Mouse (Mus musculus) MEL (cell line): ENCODE data around the gene Polr2i. TPM values are rescaled to one million over a fixed set of nuclear protein-coding genes. Genes with fewer than 3 reads are reported as not detected.

ENCODE experiments used
- DNase-seq: peaks from one replicate; pipeline ENCODE4 v3.0.0; 2011; ENCODE audit warnings: low read depth, low spot score
- H3K27ac ChIP-seq: 2 replicates; pipeline ENCODE4 v1.5.1; 2012; ENCODE audit warnings: low read depth, mild to moderate bottlenecking, control low read depth, low read length, moderate library complexity; ENCODE audit not compliant: control insufficient read depth
- H3K27me3 ChIP-seq, 2 experiments: fragments of 150-350 bp in 1 of 2; sonication (generic) in 1 of 2; 2 replicates each; pipeline ENCODE4 v1.6.1; 2012; ENCODE audit warnings: low read length in 2 of 2, mild to moderate bottlenecking in 2 of 2, improper control_type of control experiment in 1 of 2, moderate library complexity in 1 of 2; ENCODE audit not compliant: insufficient read depth in 2 of 2, control insufficient read depth in 1 of 2
- H3K36me3 ChIP-seq, 2 experiments: 2 replicates each; pipeline ENCODE4 v1.6.1; 2012 to 2014; ENCODE audit warnings: low read length in 2 of 2, improper control_type of control experiment in 1 of 2, inconsistent platforms in 1 of 2, mild to moderate bottlenecking in 1 of 2; ENCODE audit not compliant: insufficient read depth in 2 of 2, control insufficient read depth in 1 of 2
- H3K4me1 ChIP-seq, 2 experiments: fragments of 150-350 bp in 1 of 2; sonication (generic) in 1 of 2; 2 replicates each; pipeline ENCODE4 v1.6.1; 2012; ENCODE audit warnings: low read length in 2 of 2, improper control_type of control experiment in 1 of 2, mild to moderate bottlenecking in 1 of 2; ENCODE audit not compliant: insufficient read depth in 2 of 2, control insufficient read depth in 1 of 2
- H3K4me3 ChIP-seq, 2 experiments: fragments of 150-350 bp in 1 of 2; sonication (generic) in 1 of 2; 2 replicates each; pipeline ENCODE4 v1.5.1; 2012; ENCODE audit warnings: low read depth in 2 of 2, low read length in 2 of 2, mild to moderate bottlenecking in 2 of 2, moderate library complexity in 2 of 2, control low read depth in 1 of 2, improper control_type of control experiment in 1 of 2; ENCODE audit not compliant: control insufficient read depth in 1 of 2, insufficient read depth in 1 of 2
- H3K79me2 ChIP-seq: 2 replicates; pipeline ENCODE4 v1.6.1; 2012; ENCODE audit warnings: mild to moderate bottlenecking, low read length, moderate library complexity; ENCODE audit not compliant: control insufficient read depth, poor library complexity, insufficient read depth
- H3K9ac ChIP-seq: 2 replicates; pipeline ENCODE4 v1.6.1; 2012; ENCODE audit warnings: low read depth, mild to moderate bottlenecking, control low read depth, low read length, moderate library complexity; ENCODE audit not compliant: control insufficient read depth, poor library complexity, severe bottlenecking
- H3K9me3 ChIP-seq: fragments of 150-350 bp; sonication (generic); replicated peaks from 2 replicates; pipeline ENCODE4 v1.6.1; 2012; ENCODE audit warnings: mild to moderate bottlenecking, low read length, improper control_type of control experiment, moderate library complexity; ENCODE audit not compliant: insufficient read depth
- BHLHE40 ChIP-seq: IDR thresholded peaks from 2 replicates; pipeline ENCODE4 v1.6.1; 2012; ENCODE audit warnings: low read depth, mild to moderate bottlenecking, inconsistent platforms, low read length, improper control_type of control experiment, borderline replicate concordance
- CHD1 ChIP-seq: IDR thresholded peaks from 2 replicates; pipeline ENCODE4 v1.6.1; 2012; ENCODE audit warnings: low read depth, mild to moderate bottlenecking, inconsistent platforms, low read length, improper control_type of control experiment
- CHD2 ChIP-seq: IDR thresholded peaks from 2 replicates; pipeline ENCODE4 v1.6.1; 2011; ENCODE audit warnings: low read length, improper control_type of control experiment
- CTCF ChIP-seq, 3 experiments: IDR thresholded peaks in 2 of 3; conservative IDR thresholded peaks in 1 of 3; 2 replicates each; pipeline ENCODE4 v1.5.1; 2011 to 2012; ENCODE audit warnings: low read length in 3 of 3, low read depth in 2 of 3, mild to moderate bottlenecking in 2 of 3, improper control_type of control experiment in 1 of 3, inconsistent platforms in 1 of 3, mixed read lengths in 1 of 3, moderate library complexity in 1 of 3; ENCODE audit not compliant: control insufficient read depth in 1 of 3, insufficient read depth in 1 of 3, poor library complexity in 1 of 3, severe bottlenecking in 1 of 3
- E2F4 ChIP-seq: IDR thresholded peaks from 2 replicates; pipeline ENCODE4 v1.6.1; 2011; ENCODE audit warnings: low read depth, low read length, improper control_type of control experiment, borderline replicate concordance
- ELF1 ChIP-seq: IDR thresholded peaks from 2 replicates; pipeline ENCODE4 v1.6.1; 2014; ENCODE audit warnings: low read depth, mild to moderate bottlenecking, inconsistent platforms, low read length, improper control_type of control experiment, moderate library complexity
- EP300 ChIP-seq, 2 experiments: IDR thresholded peaks; 2 replicates each; pipeline ENCODE4 v1.6.1; 2011; ENCODE audit warnings: improper control_type of control experiment in 2 of 2, low read length in 2 of 2, low read depth in 1 of 2, mild to moderate bottlenecking in 1 of 2
- ETS1 ChIP-seq: IDR thresholded peaks from 2 replicates; pipeline ENCODE4 v1.6.1; 2012; ENCODE audit warnings: low read depth, mild to moderate bottlenecking, inconsistent platforms, low read length, improper control_type of control experiment, moderate library complexity
- GABPA ChIP-seq: IDR thresholded peaks from 2 replicates; pipeline ENCODE4 v1.6.1; 2012; ENCODE audit warnings: low read depth, mild to moderate bottlenecking, inconsistent platforms, low read length, improper control_type of control experiment, moderate library complexity
- GATA1 ChIP-seq: IDR thresholded peaks from 2 replicates; pipeline ENCODE4 v1.6.1; 2011; ENCODE audit warnings: low read depth, low read length, improper control_type of control experiment
- HCFC1 ChIP-seq: IDR thresholded peaks from 2 replicates; pipeline ENCODE4 v1.6.1; 2012; ENCODE audit warnings: low read depth, mild to moderate bottlenecking, inconsistent platforms, low read length, improper control_type of control experiment, moderate library complexity
- JUND ChIP-seq: IDR thresholded peaks from 2 replicates; pipeline ENCODE4 v1.6.1; 2011; ENCODE audit warnings: low read depth, mild to moderate bottlenecking, improper control_type of control experiment, low read length
- KAT2A ChIP-seq: conservative IDR thresholded peaks from 2 replicates; pipeline ENCODE4 v1.6.1; 2012; ENCODE audit warnings: low read depth, low read length, improper control_type of control experiment, inconsistent platforms
- MAFK ChIP-seq: IDR thresholded peaks from 2 replicates; pipeline ENCODE4 v1.6.1; 2011; ENCODE audit warnings: low read depth, mild to moderate bottlenecking, low read length, improper control_type of control experiment, borderline replicate concordance
- MAX ChIP-seq: IDR thresholded peaks from 2 replicates; pipeline ENCODE4 v1.6.1; 2011; ENCODE audit warnings: low read length, improper control_type of control experiment
- MAZ ChIP-seq: IDR thresholded peaks from 2 replicates; pipeline ENCODE4 v1.6.1; 2012; ENCODE audit warnings: low read depth, mild to moderate bottlenecking, inconsistent platforms, low read length, improper control_type of control experiment
- MEF2A ChIP-seq: IDR thresholded peaks from 2 replicates; pipeline ENCODE4 v1.6.1; 2014; ENCODE audit warnings: low read depth, mild to moderate bottlenecking, inconsistent platforms, low read length, improper control_type of control experiment; ENCODE audit not compliant: poor library complexity, insufficient replicate concordance, severe bottlenecking; ENCODE audit errors: extremely low read depth
- MXI1 ChIP-seq: IDR thresholded peaks from 2 replicates; pipeline ENCODE4 v1.6.1; 2011; ENCODE audit warnings: mild to moderate bottlenecking, low read depth, low read length, improper control_type of control experiment
- MYB ChIP-seq: IDR thresholded peaks from 2 replicates; pipeline ENCODE4 v1.6.1; 2011; ENCODE audit warnings: mild to moderate bottlenecking, low read depth, low read length, improper control_type of control experiment
- MYC ChIP-seq: IDR thresholded peaks from 2 replicates; pipeline ENCODE4 v1.6.1; 2011; ENCODE audit warnings: low read depth, mild to moderate bottlenecking, low read length, improper control_type of control experiment, moderate library complexity
- NELFE ChIP-seq: IDR thresholded peaks from 2 replicates; pipeline ENCODE4 v1.6.1; 2011; ENCODE audit warnings: low read depth, low read length, improper control_type of control experiment
- NRF1 ChIP-seq: IDR thresholded peaks from 2 replicates; pipeline ENCODE4 v1.6.1; 2014; ENCODE audit warnings: low read depth, mild to moderate bottlenecking, inconsistent platforms, low read length, improper control_type of control experiment, moderate library complexity; ENCODE audit not compliant: poor library complexity, insufficient read depth, severe bottlenecking
- POLR2A ChIP-seq, 2 experiments: IDR thresholded peaks; 2 replicates each; pipeline ENCODE4 v1.6.1; 2011 to 2012; ENCODE audit warnings: low read length in 2 of 2, mild to moderate bottlenecking in 2 of 2, control low read depth in 1 of 2, improper control_type of control experiment in 1 of 2, low read depth in 1 of 2, moderate library complexity in 1 of 2; ENCODE audit not compliant: control insufficient read depth in 1 of 2, insufficient read depth in 1 of 2, poor library complexity in 1 of 2
- POLR2AphosphoS2 ChIP-seq: IDR thresholded peaks from 2 replicates; pipeline ENCODE4 v1.6.1; 2011; ENCODE audit warnings: low read length, improper control_type of control experiment
- POLR2AphosphoS5 ChIP-seq: IDR thresholded peaks from 2 replicates; pipeline ENCODE4 v1.6.1; 2012; ENCODE audit warnings: low read depth, borderline replicate concordance, mild to moderate bottlenecking, inconsistent platforms, low read length, moderate library complexity, mixed read lengths
- RAD21 ChIP-seq: IDR thresholded peaks from 2 replicates; pipeline ENCODE4 v1.6.1; 2011; ENCODE audit warnings: mild to moderate bottlenecking, low read depth, low read length, improper control_type of control experiment
- RCOR1 ChIP-seq: IDR thresholded peaks from 2 replicates; pipeline ENCODE4 v1.6.1; 2012; ENCODE audit warnings: low read depth, mild to moderate bottlenecking, inconsistent platforms, low read length, improper control_type of control experiment
- SIN3A ChIP-seq: IDR thresholded peaks from 2 replicates; pipeline ENCODE4 v1.6.1; 2012; ENCODE audit warnings: low read length, improper control_type of control experiment, inconsistent platforms
- SMC3 ChIP-seq: IDR thresholded peaks from 2 replicates; pipeline ENCODE4 v1.6.1; 2011; ENCODE audit warnings: low read depth, low read length, improper control_type of control experiment
- TBP ChIP-seq: IDR thresholded peaks from 2 replicates; pipeline ENCODE4 v1.8.0; 2011; ENCODE audit warnings: low read depth, low read length, improper control_type of control experiment
- TCF12 ChIP-seq: IDR thresholded peaks from 2 replicates; pipeline ENCODE4 v1.6.1; 2014; ENCODE audit warnings: low read depth, mild to moderate bottlenecking, inconsistent platforms, low read length, improper control_type of control experiment, moderate library complexity
- UBTF ChIP-seq: IDR thresholded peaks from 2 replicates; pipeline ENCODE4 v1.6.1; 2012; ENCODE audit warnings: low read depth, mild to moderate bottlenecking, inconsistent platforms, low read length, improper control_type of control experiment, moderate library complexity, borderline replicate concordance; ENCODE audit not compliant: insufficient read depth
- USF1 ChIP-seq: IDR thresholded peaks from 2 replicates; pipeline ENCODE4 v1.6.1; 2014; ENCODE audit warnings: low read depth, mild to moderate bottlenecking, inconsistent platforms, low read length, improper control_type of control experiment, moderate library complexity
- USF2 ChIP-seq, 2 experiments: IDR thresholded peaks; 2 replicates each; pipeline ENCODE4 v1.6.1; 2011 to 2012; ENCODE audit warnings: improper control_type of control experiment in 2 of 2, low read length in 2 of 2, borderline replicate concordance in 1 of 2, inconsistent platforms in 1 of 2, low read depth in 1 of 2, mild to moderate bottlenecking in 1 of 2; ENCODE audit not compliant: insufficient read depth in 1 of 2
- ZC3H11A ChIP-seq: IDR thresholded peaks from 2 replicates; pipeline ENCODE4 v1.6.1; 2012; ENCODE audit warnings: low read depth, mild to moderate bottlenecking, inconsistent platforms, low read length, improper control_type of control experiment
- ZKSCAN1 ChIP-seq: IDR thresholded peaks from 2 replicates; pipeline ENCODE4 v1.6.1; 2012; ENCODE audit warnings: low read depth, mild to moderate bottlenecking, inconsistent platforms, low read length, improper control_type of control experiment, moderate library complexity
- ZMIZ1 ChIP-seq: IDR thresholded peaks from 2 replicates; pipeline ENCODE4 v1.6.1; 2012; ENCODE audit warnings: low read depth, mild to moderate bottlenecking, inconsistent platforms, low read length, improper control_type of control experiment, moderate library complexity
- ZNF384 ChIP-seq: IDR thresholded peaks from 2 replicates; pipeline ENCODE4 v1.6.1; 2012; ENCODE audit warnings: low read depth, mild to moderate bottlenecking, inconsistent platforms, low read length, improper control_type of control experiment
- polyA plus RNA-seq, 2 experiments: library from polyadenylated mRNA; stranded (reverse) in 1 of 2; unstranded in 1 of 2; fragments of >175 nt in 1 of 2; fragments of >200 nt in 1 of 2; gene quantifications; 2 replicates each; pipeline versions ENCODE4 v1.2.1 to v1.2.4; 2012; ENCODE audit warnings: low replicate concordance in 2 of 2, low read depth in 1 of 2; ENCODE audit not compliant: insufficient read length in 2 of 2, insufficient read depth in 1 of 2, missing spikeins in 1 of 2
- total RNA-seq: library from RNA; depleted of rRNA; stranded (reverse); fragments of 300-350 nt; gene quantifications from 2 replicates; pipeline ENCODE4 v1.2.3, GENCODE M21; 2012

The Polr2i gene
- total and polyA plus RNA-seq, 3 experiments: 118 to 128 TPM; not detected in 1

DNA sequence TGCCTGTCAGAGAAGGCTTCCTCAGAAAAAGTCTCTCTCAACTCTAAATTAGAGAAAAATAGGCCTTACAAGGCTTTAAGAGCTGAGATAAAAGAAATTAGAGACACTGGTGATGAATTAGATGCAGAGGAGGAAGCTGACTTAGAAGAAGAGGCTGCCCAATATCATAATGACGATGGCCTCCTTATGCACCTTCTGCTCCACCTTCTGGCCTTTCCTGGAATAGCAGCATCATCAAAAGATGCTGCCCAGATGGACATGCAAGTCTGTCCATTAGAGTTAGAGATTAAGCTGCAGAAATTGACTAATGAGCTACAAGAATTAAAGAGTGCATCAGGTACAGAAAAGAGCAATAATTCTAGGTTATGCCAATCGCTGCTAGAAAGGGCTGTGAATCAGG is 26.4 kb upstream of the Polr2i start:
- Histone ChIP-seq H3K79me2 (no peaks in the 10 kb centered on the region), H3K9me3 (no peaks in the 10 kb centered on the region), H3K27me3 (peaks cover 0 to 2% of the 10 kb centered on the region in 2 experiments; a peak in 2 of 4 replicates), H3K4me1 (peaks cover 0 to 4% of the 10 kb centered on the region in 2 experiments; a peak in 1 of 4 replicates), H3K27ac (no peak overlapping the region), H3K36me3 (peaks cover 0 to 3% of the 10 kb centered on the region in 2 experiments; a peak in 1 of 4 replicates), H3K4me3 (no peak overlapping the region; a peak in 1 of 4 replicates), H3K9ac (no peak overlapping the region)
- DNase-seq: peak; percentile 89
- TF ChIP-seq USF1: no peak
- 0 out of 2 replicates have a peak, but pooled peaks have one; percentile 31 for TF ChIP-seq MYC
- TF ChIP-seq ZMIZ1: no peak
- TF ChIP-seq MYB: no peak
- no peak for TF ChIP-seq MAZ
- TF ChIP-seq CHD1: no peak
- 0 out of 2 replicates have a peak, but pooled peaks have one; percentile 14 for TF ChIP-seq HCFC1
- TF ChIP-seq ZC3H11A: peak; percentile 78
- TF ChIP-seq RAD21: peak; percentile 80
- no peak for TF ChIP-seq TBP
- TF ChIP-seq BHLHE40: 0 out of 2 replicates have a peak, but pooled peaks have one; percentile 16
- no peak for TF ChIP-seq TCF12
- no peak for TF ChIP-seq POLR2AphosphoS2
- TF ChIP-seq E2F4: no peak
- no peak for TF ChIP-seq CHD2
- peak; percentile 79 for TF ChIP-seq ZNF384
- TF ChIP-seq NELFE: no peak
- no peak for TF ChIP-seq GABPA
- peak; percentile 58 to 82 (median 77) for TF ChIP-seq CTCF (IDR thresholded peaks at IDR 0.05 in 2 of 3, conservative IDR thresholded peaks at IDR 0.05 in 1 of 3; ENCODE audit: control insufficient read depth in 1 of 3, insufficient read depth in 1 of 3, low read depth in 2 of 3, low read length in 3 of 3, poor library complexity in 1 of 3, severe bottlenecking in 1 of 3)
- no peak for TF ChIP-seq ETS1
- no peak for TF ChIP-seq NRF1
- no peak for TF ChIP-seq JUND
- no peak for TF ChIP-seq ELF1
- TF ChIP-seq ZKSCAN1: no peak
- TF ChIP-seq EP300 (IDR thresholded peaks at IDR 0.05; ENCODE audit: low read depth in 1 of 2, low read length in 2 of 2): no peak
- TF ChIP-seq SMC3: peak; percentile 88
- no peak for TF ChIP-seq MAFK
- TF ChIP-seq SIN3A: 0 out of 2 replicates have a peak, but pooled peaks have one; percentile 34
- TF ChIP-seq GATA1: no peak
- no peak for TF ChIP-seq MAX
- no peak for TF ChIP-seq RCOR1
- TF ChIP-seq UBTF: no peak
- TF ChIP-seq USF2 (IDR thresholded peaks at IDR 0.05; ENCODE audit: borderline replicate concordance in 1 of 2, insufficient read depth in 1 of 2, low read depth in 1 of 2, low read length in 2 of 2): no peak
- TF ChIP-seq POLR2AphosphoS5: no peak
- no peak for TF ChIP-seq POLR2A (IDR thresholded peaks at IDR 0.05; ENCODE audit: control insufficient read depth in 1 of 2, insufficient read depth in 1 of 2, low read depth in 1 of 2, low read length in 2 of 2, poor library complexity in 1 of 2)
- no peak for TF ChIP-seq MEF2A
- no peak for TF ChIP-seq MXI1
- TF ChIP-seq KAT2A: no peak
